Mouse (Mus musculus) Muller cell, postnatal 12 days (primary cell): ENCODE measurements at regions not wholly inside any gene's neighbourhood (a gene's known extent, or its start where the extent isn't known, plus 50 kb on each side); places are given as distances from the start of the nearest gene placed in this dataset.
"Not testable (repeated sequence)": the region's sequence is repeated elsewhere in the genome, so short reads cannot be mapped to it uniquely, and the experiment has no call there.

Experiments used
- DNase-seq: peaks from one replicate; pipeline ENCODE4 v3.0.0-alpha.2; 2015; ENCODE audit errors: inconsistent ontology term

GRCm38 (mm10) chr17:13432256-13432655, 77.9 kb downstream of the Tcp10c start:
- DNase-seq: not testable (repeated sequence)

DNA sequence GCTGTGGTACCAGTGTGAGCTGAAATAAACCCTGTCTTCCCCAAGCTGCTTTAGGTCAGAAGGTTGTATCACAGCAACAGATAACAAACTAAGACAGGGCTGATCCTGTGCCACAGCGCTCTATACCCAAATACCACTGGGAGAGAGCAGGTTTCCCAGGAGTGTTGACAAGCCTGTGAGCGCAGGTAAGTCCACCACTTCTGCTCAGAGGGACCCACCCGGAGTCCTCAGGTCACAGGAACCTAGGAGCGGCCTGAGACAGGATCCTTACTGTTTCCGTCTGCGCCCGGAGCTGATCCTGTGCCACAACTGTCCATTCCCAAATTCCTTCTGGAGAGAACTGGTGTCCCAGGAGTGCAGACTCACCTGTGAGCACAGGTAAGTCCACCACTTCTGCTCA, 79.8 kb downstream of the Tcp10c start:
- not testable (repeated sequence) for DNase-seq

GRCm38 (mm10) chr17:13438790-13439189, 84.4 kb downstream of the Tcp10c start:
- DNase-seq: not testable (repeated sequence)

DNA sequence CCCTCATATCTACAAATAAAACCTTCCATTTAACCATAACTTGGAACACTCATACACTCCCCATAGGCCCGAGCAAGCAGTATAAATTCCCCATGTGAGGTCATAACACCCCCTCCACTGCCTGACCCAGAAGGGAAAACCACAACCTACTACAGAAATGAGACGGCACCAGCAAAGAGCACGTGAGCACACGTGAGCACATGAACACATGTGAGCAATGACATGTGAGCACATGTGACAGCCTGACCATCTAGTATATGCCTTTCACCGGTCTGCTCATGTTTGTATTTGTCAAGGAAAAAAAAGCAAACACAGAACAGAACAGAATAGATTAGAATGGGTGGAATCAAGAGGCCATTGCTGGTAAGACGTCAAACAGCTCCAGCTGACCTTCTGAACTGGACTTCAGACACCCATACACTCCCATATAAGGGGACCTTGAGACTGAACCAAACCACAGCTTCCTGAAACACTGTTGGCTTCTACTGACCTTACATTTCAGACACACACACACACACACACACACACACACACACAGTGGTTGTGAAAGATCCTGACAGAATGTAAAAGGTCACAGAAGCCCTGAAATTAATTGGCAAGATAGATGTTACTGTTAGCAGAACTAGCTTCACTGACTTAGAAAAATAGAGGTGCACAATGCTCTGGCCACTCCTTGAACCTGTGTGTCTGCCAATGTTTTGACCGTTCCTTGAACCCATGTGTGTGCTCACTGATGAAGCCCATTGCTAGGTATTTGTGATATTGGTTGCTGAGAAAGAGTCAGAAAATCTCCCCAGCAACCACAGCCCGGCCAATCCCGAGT, 86.5 kb downstream of the Tcp10c start:
- not testable (repeated sequence) for DNase-seq

DNA sequence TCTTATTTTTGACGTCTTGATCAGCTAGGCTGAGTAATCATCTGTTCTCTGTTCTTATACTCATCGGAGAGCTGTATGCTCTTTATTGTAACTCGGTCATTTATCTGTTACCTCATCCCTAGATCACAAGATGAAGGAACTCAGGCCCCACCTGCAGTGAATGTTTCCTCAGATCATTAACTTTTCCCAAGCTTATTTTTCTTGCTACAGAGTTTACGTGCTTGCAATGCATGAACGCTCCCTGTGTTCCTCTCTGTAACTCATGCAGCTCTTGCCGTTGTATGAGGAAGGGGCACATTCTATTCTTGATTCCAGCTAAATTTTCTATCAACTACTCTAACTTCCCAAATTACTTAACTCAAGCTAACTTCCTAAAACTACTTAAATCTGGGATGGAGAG, 87.9 kb downstream of the Tcp10c start:
- DNase-seq: not testable (repeated sequence)

DNA sequence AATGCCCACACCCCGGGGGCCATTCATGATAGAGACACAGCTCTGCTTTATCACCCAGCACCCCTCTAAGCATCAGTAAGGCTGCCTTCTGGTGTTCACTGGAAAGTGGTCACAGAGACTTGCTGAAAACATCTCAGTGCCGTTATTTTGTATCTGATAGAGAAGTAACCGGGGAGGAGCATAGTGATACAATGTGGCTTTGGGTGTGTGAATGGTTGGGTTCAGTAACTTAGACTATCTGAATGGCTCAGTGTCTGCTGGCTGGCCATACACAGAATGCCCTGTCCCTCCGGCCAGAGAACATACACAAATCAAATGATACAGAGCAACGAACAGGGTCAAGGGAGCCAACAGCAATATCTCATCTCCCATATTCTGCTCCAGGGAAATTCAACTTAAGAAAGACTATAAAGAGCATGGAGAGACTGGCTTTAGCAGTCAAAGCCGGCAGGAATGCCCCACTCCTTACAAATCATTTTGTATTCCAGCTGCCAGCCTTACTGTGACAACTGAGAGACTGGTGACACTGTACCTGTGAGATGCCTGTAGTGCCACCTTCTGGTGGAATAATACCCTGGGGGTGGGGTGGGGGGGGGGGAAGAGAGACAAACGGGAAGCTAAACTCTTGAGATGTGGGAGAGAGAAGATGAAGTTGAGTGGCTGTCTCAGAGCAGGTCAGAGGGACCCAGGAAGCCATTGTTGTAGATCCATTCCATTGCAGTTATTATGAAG, 102.7 kb downstream of the Tcp10c start:
- DNase-seq: not testable (repeated sequence)

DNA sequence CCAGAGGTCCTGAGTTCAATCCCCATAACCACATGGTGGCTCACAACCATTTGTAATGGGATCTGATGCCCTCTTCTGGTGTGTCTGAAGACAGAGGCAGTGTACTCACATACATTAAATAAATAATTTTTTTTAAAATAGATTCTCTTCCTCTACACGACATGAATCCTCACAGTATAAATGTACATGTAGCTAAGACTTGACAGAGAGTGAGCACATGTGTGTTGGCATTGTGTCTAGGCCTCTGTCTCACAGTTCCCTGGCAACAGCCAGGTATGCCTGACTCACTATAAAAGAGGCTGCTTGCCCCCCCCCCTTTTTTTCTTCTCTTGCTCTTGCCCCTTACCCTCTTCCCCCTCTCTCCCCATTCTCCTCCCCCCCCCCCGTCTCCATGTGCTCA, 103.6 kb downstream of the Tcp10c start:
- DNase-seq: not testable (repeated sequence)

DNA sequence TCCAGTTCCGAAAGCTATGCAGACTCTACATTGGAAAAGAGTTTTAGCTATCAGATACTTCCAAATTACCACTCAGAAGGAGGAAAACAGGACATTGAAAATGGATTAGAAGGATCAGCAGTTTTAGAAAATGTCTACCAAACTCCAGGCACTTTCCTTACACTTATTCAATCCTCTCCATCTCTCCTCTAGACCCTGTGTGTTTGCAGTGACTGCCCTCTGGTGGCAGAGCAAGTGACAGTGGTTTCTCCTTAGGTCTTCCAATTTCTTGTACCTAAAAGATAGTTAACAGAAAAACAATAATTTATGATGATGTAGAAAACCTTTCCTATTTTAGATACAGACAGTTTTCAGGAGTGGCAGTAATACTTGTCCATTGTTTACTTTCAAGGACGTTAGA, 104.4 kb downstream of the Tcp10c start:
- not testable (repeated sequence) for DNase-seq

DNA sequence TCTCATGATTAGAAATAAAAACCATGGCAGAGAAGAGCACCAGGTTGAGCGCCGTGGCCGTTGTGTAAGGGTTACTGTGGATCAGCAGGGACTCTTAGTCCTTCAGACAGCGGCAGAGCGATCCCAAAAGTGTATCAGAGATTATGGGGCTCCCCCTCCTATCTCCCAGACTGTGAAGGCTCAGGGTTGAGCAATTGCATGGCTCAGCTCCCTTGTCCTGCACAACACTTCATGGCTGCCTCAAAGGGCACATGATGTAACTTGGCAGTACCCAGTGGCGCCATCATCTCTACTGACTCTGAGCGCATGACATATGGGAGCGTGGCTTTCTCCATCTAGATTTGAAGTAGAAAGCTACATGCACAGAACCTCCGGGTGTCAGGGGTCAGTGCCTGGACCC, 108.3 kb downstream of the Tcp10c start:
- DNase-seq: not testable (repeated sequence)

GRCm38 (mm10) chr17:13465822-13466221, 111.5 kb downstream of the Tcp10c start:
- not testable (repeated sequence) for DNase-seq

DNA sequence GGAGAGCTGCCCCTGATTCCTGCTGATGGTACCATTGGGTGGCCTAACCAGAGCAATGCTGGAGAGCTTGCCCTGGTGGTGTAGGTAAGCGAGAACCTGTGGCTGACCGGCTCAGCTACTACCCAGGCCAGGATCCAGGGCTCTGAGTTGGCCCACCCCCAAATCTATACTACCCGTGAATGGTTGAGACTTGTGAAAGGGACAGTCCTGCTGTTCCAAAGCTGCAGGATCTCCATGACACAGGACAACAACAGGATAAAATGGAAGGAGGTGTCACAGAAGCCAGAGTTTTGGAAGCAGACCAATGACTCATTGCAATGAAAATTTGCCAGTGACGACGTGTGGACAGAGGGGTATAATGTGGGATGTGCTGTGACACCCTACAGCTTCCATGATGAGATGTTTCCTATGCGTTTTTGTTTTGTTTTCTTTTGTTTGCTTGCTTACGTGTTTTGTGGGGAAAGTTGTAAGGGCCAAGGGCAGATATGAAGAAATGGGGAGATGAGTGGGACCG, 115.6 kb downstream of the Tcp10c start:
- DNase-seq: not testable (repeated sequence)

- peak; percentile 71 for DNase-seq
Measured at GRCm38 (mm10) chr17:13472460-13473062, 118.2 kb downstream of the Tcp10c start.

- peak; percentile 70 for DNase-seq
Measured at GRCm38 (mm10) chr17:13474310-13475094, 120.1 kb downstream of the Tcp10c start.

DNA sequence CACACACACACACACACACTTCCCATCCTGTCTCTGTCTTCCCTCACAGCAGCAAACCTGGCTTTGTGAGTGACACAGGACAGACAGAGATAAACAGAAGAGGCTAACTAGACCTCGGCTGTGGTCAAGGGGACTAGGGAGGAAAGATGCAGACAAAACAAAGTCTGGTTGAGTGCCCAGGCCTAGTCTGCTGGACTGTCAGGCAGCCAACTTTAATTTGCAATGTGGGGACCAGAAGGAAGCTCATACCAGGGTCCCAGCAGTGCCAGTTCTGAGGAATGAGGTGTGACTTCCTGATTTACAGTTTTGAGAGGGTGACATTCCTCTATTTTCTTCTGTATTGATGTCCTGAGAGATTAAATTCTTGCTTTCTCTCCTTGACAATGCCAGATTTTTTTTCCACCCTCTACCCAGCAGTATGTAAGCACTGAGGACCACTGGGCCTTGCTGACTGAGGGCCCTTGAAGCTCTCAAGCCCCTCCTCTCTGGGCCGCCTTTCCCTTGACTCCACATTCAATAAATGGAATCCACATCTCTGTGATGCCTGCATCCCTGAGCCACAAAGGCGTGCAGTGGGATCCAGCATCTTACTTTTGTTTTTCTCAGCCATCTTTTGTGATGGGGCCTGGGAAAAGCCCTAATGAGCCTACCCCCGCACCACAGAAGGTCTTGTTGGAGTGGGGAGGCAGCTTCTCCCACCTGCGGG, 124.6 kb downstream of the Tcp10c start:
- DNase-seq: peak; percentile 78

DNA sequence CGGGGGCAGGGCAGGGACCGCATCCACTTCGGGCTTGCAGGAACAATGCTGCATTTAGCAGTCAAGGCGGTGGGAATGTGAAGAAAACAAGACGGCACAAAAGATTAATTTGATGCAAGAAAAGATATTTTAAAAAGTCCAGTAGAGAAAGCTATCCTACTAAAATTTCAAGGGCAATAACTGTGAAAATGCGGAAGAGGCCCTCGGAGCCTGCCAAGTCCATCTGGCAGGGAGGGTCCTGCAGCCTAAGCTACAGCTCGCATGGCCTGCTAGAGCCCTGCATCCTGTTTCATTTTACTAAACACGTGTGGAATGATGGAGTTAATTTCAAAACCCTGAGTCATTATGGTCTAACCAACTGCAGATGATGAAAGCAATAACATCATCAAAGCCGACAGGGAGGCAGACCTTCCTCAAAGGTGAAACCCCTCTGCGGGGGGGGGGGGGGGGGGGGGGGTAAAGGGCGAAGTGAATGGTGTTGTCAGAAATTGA, 125.2 kb downstream of the Tcp10c start:
- DNase-seq: peak; percentile 71

- DNase-seq: no peak
Measured at GRCm38 (mm10) chr17:13481445-13482085, 127.2 kb downstream of the Tcp10c start.

- no peak for DNase-seq
Measured at GRCm38 (mm10) chr17:13482136-13482535, 127.8 kb downstream of the Tcp10c start.

- DNase-seq: no peak
Measured at GRCm38 (mm10) chr17:13487291-13488215, 133.2 kb downstream of the Tcp10c start.
